Mouse (Mus musculus) layer of hippocampus, postnatal 36 days (tissue): ENCODE measurements around the gene Ube2q2. TPM values are rescaled to one million over a fixed set of nuclear protein-coding genes. Genes with fewer than 3 reads are reported as not detected.
"Not testable (repeated sequence)": the region's sequence is repeated elsewhere in the genome, so short reads cannot be mapped to it uniquely, and the experiment has no call there.

Source experiments
- DNase-seq, 2 experiments: peaks; one replicate each; pipeline ENCODE4 v3.0.0; 2022
- total RNA-seq, 2 experiments: library from RNA; stranded (reverse); gene quantifications; 2 replicates each; pipeline ENCODE4 v1.2.3; 2021

Gene Ube2q2
- total RNA-seq, result 10 to 100 TPM; 62.0 to 66.6 TPM

GRCm38 (mm10) chr9:55148854-55149498, at the start of gene Ube2q2:
Ube2q2 (plus strand) TSS chr9:55148854.
- DNase-seq, result peak; percentile 68 to 69

- DNase-seq, result no peak
Measured at GRCm38 (mm10) chr9:55101117-55101516, 47.5 kb upstream of the Ube2q2 start.

DNA sequence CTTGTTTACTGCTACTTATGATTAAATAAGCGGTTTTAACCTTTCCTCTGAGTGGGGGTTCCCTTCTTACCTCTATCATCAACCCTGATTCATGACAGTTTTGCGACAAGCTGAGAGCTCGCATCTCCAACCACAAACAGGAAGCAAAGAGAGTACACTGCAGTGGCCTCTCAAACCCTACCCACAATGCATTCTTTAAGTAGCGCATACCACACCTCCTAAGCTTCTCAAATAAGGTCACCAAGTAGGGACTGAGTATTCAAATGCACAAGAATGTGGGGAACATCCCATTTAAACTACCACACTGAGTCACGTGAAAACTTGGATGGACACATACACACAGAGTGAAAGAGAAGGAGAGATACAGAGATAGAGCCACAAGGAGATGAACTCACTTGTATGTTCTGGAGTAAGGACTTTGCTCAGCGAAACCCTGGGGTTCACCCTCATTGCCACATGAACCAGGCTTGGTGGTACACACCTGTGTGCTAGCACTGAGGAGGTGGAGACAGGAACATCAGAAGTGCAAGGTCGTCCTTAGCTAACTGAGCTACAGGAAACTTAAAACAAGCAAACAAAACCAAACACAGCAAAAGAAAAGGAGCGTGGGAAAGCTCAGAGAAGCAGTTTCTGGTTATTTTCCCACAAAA, 46.3 kb upstream of the Ube2q2 start:
- no peak for DNase-seq

DNA sequence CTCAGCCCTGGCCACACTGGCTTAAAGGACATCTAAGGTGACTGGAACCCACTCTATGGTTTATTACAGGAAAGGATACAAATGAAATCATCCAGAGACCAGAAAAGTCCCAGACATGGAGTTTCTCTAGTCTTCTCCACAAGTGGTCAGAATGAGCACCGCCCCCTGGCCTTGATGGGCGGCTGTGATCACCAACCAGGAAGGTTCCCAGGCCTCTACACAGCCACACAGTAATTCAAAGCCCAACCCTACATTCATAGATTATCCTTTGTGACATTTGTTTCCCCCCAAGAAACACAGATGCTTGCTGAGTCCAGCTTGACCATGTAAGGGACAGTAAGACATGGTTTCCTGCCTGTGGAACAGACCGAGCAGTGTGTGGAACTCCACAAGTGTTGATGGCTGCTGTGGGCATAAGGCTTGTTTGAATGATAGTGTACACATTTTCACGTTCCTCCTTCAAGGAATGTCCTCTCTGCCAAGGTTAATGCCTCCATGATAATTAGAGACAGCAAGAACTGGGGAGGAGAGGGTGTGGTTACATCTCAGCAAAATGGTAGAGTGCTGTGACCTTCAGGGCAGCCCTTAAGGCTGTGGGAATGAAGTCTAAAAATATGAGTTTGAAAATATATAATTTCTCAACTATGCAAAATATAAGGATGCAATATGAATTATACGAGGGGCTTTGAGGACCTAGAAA, 45.6 kb upstream of the Ube2q2 start:
- no peak for DNase-seq

DNA sequence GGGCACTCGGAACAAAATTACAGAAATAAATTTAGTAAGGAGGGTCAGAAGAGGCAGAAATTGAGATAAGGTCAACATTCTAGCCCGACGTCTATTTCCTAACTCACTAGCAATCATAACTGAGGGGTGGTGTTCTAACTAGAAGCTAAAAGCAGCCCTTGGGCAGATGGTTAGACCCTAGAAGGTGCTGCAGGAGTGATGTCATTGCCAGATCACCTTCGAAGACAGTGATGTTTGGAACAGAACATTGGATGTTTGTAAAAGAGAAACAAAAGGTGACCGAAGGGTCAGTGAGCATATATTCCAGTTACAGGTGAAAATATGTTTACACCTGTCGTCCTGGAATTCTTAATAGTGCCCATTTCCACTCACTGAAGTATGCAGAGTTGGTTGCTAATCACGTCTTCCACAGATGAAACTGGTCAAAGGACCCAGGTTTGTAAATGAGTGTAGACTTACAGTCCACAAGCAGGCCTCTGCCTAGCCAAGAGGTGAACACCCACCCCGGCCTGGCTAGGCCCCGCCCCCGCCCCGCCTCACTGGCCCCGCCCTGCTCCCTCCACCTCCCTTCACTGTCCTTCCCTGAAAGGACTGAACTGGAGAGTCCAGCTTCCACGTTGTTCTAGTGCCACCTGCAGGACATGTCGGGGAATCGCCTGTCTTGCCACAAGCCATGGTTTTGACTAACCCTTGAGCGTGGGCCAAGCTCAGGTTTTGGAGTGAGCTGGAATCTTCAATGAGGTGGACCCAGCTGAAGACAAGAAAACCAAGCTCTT, 38.4 kb upstream of the Ube2q2 start:
- DNase-seq, result peak; percentile 81 to 82

GRCm38 (mm10) chr9:55110835-55111217, 37.8 kb upstream of the Ube2q2 start:
- not testable (repeated sequence) for DNase-seq

GRCm38 (mm10) chr9:55114752-55115151, 33.9 kb upstream of the Ube2q2 start:
- DNase-seq, result no peak

DNA sequence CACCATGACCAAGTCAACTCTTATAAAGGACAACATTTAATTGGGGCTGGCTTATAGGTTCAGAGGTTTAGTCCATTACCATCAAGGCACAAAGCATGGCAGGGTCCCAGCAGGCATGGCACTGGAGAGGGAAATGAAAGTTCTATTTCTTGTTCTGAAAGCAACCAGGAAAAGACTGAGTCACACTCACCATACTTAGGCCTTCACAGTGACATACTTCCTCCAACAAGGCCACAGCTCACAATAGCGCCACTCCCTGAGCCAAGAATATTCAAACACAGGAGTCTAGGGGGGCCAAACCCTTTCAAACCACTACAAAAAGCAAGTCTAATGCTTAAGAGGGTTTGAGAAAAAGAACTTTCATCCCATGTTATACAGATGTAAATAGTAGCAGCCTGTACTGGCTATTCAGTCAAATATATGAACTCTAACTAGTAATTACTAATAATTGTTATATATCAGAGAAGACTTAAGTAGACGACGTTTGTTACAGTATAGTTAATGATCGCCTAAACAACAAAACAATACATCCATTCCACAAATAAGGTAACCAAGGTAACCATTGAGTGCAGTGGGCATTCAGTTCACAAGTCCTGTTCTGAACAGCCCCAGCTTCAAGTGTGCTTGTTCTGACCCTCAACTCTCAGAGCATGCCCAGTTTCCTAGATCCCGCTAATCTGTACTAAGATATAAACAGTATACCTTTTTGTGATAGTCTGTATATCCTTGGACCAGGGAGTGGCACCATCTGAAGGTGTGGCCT, 31.2 kb upstream of the Ube2q2 start:
- DNase-seq, result no peak

DNA sequence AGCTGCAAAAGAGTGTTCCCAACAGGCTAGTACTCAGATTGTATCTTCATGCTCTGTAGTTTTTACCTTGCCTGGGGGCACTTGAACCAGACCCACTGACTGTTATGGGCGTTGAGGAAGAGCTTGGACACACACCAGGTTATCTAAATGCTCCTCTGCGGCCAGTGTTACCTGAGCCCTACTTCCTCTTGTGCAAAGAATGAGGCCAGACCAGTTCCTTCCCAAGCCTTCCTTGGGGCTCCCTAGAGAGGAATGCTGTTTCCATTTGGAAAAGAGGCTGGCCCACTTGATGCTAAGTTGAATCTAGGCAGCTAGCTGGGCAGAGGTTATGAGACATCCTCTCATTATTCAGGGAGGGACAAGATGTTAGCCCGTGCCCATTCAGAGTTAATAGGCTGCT, 26.1 kb upstream of the Ube2q2 start:
- DNase-seq, result no peak

DNA sequence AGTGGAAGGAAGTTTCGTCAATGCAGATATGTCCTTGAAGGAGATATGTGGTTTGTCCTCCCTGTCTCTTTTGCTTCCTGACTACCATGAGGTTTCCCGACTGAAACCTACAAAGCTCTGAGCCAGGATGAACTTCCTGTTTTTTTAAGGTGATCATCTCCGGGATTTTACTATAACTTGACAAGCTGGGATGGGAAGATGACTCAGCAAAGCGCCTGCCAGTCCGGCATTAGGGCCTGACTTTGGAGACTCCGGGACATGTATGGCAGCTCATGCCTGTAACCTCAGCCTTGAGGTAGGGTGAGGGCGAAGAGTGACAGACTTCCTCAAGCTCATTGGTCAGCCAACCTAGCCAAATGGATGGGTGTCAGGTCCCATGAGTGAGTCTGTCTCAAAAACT, 22.9 kb upstream of the Ube2q2 start:
- DNase-seq, result no peak

GRCm38 (mm10) chr9:55126295-55126694, 22.4 kb upstream of the Ube2q2 start:
- no peak for DNase-seq

DNA sequence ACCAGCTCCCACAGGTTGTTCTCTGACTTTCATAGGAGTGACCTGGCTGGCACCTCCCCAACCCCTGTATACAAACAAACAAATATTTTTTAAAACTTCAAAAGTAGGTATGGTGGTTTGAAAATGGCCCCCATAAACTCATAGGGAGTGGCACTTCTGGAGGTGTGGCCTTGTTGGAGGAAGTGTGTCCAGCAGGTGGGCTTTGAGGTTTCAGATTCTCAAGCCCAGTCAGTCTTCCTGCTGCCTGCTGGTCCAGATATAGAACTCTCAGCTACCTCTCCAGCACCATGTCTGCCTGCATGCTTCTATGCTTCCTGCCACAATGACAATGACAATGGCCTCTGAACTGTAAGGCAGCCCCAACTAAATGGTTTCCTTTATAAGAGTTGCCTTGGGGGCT, 16.8 kb upstream of the Ube2q2 start:
- no peak for DNase-seq

GRCm38 (mm10) chr9:55136576-55136975, 12.1 kb upstream of the Ube2q2 start:
- DNase-seq, result peak in 1 of 2 experiments; percentile 9

GRCm38 (mm10) chr9:55137112-55137511, 11.5 kb upstream of the Ube2q2 start:
- DNase-seq, result no peak

DNA sequence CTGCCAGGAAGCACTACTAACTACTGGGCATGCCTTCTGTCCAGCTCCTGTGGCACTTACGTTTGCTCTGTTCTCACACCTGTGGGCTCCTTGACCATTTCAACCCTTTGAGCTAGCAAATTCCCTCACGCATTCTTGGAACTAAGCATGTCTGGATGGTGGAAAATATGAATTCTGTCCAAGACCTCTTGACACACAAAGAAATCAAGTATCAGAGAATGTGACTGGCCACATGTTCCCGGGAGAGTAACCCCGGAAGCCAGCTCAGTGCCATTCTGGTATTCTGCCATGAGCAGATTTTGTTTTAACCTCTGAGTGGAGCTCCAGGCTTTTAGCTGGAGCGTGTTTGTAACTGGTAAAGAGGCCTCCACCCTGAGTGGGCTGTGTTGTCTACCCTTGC, 8.7 kb upstream of the Ube2q2 start:
- DNase-seq, result peak in 1 of 2 experiments; percentile 8

- peak; percentile 49 to 63 for DNase-seq
Measured at GRCm38 (mm10) chr9:55149499-55150278, 1.0 kb downstream of the Ube2q2 start.

DNA sequence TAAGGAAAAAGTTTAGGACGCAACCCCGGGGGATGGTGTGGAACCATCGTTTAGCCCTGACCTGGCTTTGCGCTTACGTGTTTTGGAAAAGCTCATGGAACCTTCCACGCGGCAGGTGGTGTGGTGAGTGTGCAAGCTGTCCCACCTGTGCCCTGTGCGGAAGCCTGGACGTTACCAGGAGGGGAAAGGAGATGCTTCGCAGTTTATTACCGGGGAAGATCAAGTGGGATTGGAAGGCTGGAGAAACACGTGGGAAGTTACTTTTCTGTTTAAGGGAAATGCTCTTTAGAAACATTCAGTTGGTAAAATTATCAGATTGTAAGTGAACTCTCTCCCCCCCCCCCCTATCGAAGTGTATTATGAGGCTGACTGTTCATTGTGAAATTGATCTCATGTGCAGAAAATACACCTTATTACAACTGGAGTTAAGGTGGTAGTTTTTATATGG, 1.6 kb downstream of the Ube2q2 start:
- DNase-seq, result no peak

- no peak for DNase-seq
Measured at GRCm38 (mm10) chr9:55151096-55151495, 2.4 kb downstream of the Ube2q2 start.

DNA sequence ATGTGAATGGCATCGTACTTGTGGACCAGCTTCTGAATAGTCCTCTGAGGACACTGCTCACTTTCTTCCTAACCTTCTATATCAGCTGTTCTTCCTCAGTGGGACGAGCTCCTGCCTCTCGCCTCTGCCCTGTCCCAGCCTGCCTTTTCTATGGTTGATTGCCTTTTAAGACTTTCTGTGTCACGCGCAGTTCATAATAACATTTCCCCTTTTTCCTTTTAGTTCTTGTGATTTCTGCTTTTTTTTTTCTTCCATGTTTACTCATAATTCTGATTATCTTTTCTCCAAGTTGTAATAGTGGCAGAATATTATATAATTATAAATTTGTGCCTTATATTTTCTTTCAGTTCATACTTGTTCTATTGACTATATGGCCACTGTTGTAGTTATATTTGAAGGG, 4.3 kb downstream of the Ube2q2 start:
- no peak for DNase-seq

DNA sequence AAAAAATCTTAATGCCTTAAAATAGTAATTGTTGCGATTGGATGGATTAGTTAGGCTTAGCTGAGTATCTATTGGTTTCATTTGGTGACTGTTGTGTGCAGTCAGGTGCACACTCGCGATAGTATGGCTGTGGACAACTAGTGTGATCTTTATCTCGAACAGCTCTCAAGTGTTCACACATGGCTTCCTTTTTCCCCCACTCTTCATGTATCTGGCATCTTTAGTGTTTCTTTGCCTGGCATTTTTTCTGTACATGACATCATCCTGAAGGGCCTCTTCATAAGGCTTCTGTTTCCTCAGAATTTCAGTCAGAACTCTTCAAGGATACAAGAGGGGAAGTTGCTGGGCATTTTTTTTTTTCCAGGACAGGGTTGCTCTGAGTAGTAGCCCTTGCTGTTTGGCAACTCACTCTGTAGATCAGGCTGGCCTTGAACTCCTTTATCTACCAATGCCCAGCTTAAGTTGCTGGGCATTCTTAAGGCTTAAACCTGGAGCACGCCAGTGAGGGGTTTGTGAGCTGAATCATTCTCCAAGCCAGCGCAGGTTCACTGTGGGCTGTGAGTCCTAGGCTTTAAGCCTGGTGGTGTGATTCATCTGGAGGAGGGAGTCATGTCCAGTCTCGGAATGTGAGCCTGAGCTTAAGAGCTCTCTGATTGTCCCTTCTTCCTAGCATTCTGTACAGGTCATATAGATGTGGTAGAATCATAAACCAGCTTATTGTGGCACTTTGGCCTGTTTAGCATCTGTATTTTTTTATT, 22.2 kb downstream of the Ube2q2 start:
- DNase-seq, result no peak
